Mouse (Mus musculus): ENCODE measurements around the gene Vmn1r188. TPM values are rescaled to one million over a fixed set of nuclear protein-coding genes. Genes with fewer than 3 reads are reported as not detected.
"Not testable (repeated sequence)": the region's sequence is repeated elsewhere in the genome, so short reads cannot be mapped to it uniquely, and the experiment has no call there.

The Vmn1r188 gene
- polyA plus RNA-seq, 1 experiment from 2014 or later = not detected

- H3K4me2 ChIP-seq (ENCODE audit: low read depth, low read length); H3K4me1 ChIP-seq (ENCODE audit: control insufficient read depth, low read depth, low read length); H3K27ac ChIP-seq (ENCODE audit: low read length); H3K9ac ChIP-seq (ENCODE audit: low read depth, low read length); H3K9me3 ChIP-seq (replicated peaks; ENCODE audit: control insufficient read depth, low read length); H3K36me3 ChIP-seq (ENCODE audit: control insufficient read depth, insufficient read depth); H3K4me3 ChIP-seq (ENCODE audit: low read depth, low read length); H3K27me3 ChIP-seq (ENCODE audit: control insufficient read depth, insufficient read depth, low read depth, low read length); ATAC-seq (ENCODE audit: low read depth): not testable (repeated sequence)
- 45% methylated on average over 5 of the region's 5 CpGs for WGBS (ENCODE audit: insufficient replicate concordance)
Observed at GRCm38 (mm10) chr13:22136495-22137293, 52.5 kb downstream of the Vmn1r188 start.

Small RNA genes within 50 kb of the gene (microRNA-seq; reads per million reads assigned to microRNA genes)
- not detected for gene Gm26300
- gene Gm44390 = not detected
- gene Gm44486 = not detected

Other genes starting within 250 kb of the Vmn1r188 start
- 0.55 and 0.56 TPM in 2 replicates for gene Zfp184, start 139.3 kb upstream of the Vmn1r188 start, polyA plus RNA-seq (2015; fragmentation: Nextera tagmentation; extraction: Ambion mirVana)
- gene Pom121l2, start 103.2 kb upstream of the Vmn1r188 start, polyA plus RNA-seq (2015; fragmentation: Nextera tagmentation; extraction: Ambion mirVana) = not detected in 2 replicates
- 0.54 and 0.72 TPM in 2 replicates for gene Prss16, start 74.7 kb upstream of the Vmn1r188 start, polyA plus RNA-seq (2015; fragmentation: Nextera tagmentation; extraction: Ambion mirVana)
- gene Hist1h2ah, start 48.9 kb upstream of the Vmn1r188 start, polyA plus RNA-seq (2015; fragmentation: Nextera tagmentation; extraction: Ambion mirVana) = 13.7 and 18.8 TPM in 2 replicates
- gene Hist1h2bk, start 48.6 kb upstream of the Vmn1r188 start, polyA plus RNA-seq (2015; fragmentation: Nextera tagmentation; extraction: Ambion mirVana) = 2.9 and 4.7 TPM in 2 replicates
- gene Hist1h4i, start 43.1 kb upstream of the Vmn1r188 start, polyA plus RNA-seq (2015; fragmentation: Nextera tagmentation; extraction: Ambion mirVana) = 47.5 and 58.3 TPM in 2 replicates
- gene Hist1h2ag, start 41.5 kb upstream of the Vmn1r188 start, polyA plus RNA-seq (2015; fragmentation: Nextera tagmentation; extraction: Ambion mirVana) = 13.1 and 20.8 TPM in 2 replicates
- 13.4 and 22.7 TPM in 2 replicates for gene Hist1h2bj, start 41.2 kb upstream of the Vmn1r188 start, polyA plus RNA-seq (2015; fragmentation: Nextera tagmentation; extraction: Ambion mirVana)
- not detected in 2 replicates for gene Vmn1r189, start 21.4 kb downstream of the Vmn1r188 start, polyA plus RNA-seq (2015; fragmentation: Nextera tagmentation; extraction: Ambion mirVana)
- not detected in 2 replicates for gene Vmn1r191, start 99.5 kb downstream of the Vmn1r188 start, polyA plus RNA-seq (2015; fragmentation: Nextera tagmentation; extraction: Ambion mirVana)
- not detected in 2 replicates for gene Vmn1r192, start 106.7 kb downstream of the Vmn1r188 start, polyA plus RNA-seq (2015; fragmentation: Nextera tagmentation; extraction: Ambion mirVana)
- not detected in 2 replicates for gene Vmn1r193, start 138.7 kb downstream of the Vmn1r188 start, polyA plus RNA-seq (2015; fragmentation: Nextera tagmentation; extraction: Ambion mirVana)
- not detected in 2 replicates for gene Vmn1r194, start 159.8 kb downstream of the Vmn1r188 start, polyA plus RNA-seq (2015; fragmentation: Nextera tagmentation; extraction: Ambion mirVana)
- gene Vmn1r195, start 186.1 kb downstream of the Vmn1r188 start, polyA plus RNA-seq (2015; fragmentation: Nextera tagmentation; extraction: Ambion mirVana) = not detected in 2 replicates
- not detected in 2 replicates for gene Vmn1r196, start 205.5 kb downstream of the Vmn1r188 start, polyA plus RNA-seq (2015; fragmentation: Nextera tagmentation; extraction: Ambion mirVana)
- not detected in 2 replicates for gene Vmn1r197, start 240.1 kb downstream of the Vmn1r188 start, polyA plus RNA-seq (2015; fragmentation: Nextera tagmentation; extraction: Ambion mirVana)